Mouse (Mus musculus) left cerebral cortex, postnatal 14 days (tissue): Measurements from ENCODE around the gene Gm6710. TPM values are rescaled to one million over a fixed set of nuclear protein-coding genes. Genes with fewer than 3 reads are reported as not detected.
"Not testable (repeated sequence)": the region's sequence is repeated elsewhere in the genome, so short reads cannot be mapped to it uniquely, and the experiment has no call there.

Source experiments
- DNase-seq, 2 experiments: peaks; one replicate each; pipeline ENCODE4 v3.0.0; 2021 to 2022; ENCODE audit warnings: low spot score in 2 of 2, mixed read lengths in 1 of 2
- intact Hi-C: fragments of 180-260 bp; cut with DNase I; formaldehyde crosslinking; loops from one replicate; pipeline ENCODE4 v1.15.1; 2025
- long read RNA-seq, 2 experiments: library from polyadenylated mRNA; stranded (forward); transcript quantifications; one replicate each; pipeline ENCODE4 v2.0.0; 2021
- total RNA-seq, 2 experiments: library from RNA; stranded (reverse); gene quantifications; 2 replicates each; pipeline ENCODE4 v1.2.3; 2021

Gm6710 gene
- total RNA-seq: 10 to 100 TPM; 52.9 to 57.0 TPM
- long read RNA-seq, experiment 1, transcript Gm6710-201 (4 exons, 1,445 nt): major isoform, 47 of 54 reads
- long read RNA-seq, experiment 1, partial matches to known transcripts: 1 of 54 reads
- long read RNA-seq, experiment 1, other reads (novel, unspliced or antisense): 6 of 54 reads
- long read RNA-seq, experiment 2, transcript Gm6710-201 (4 exons, 1,445 nt): major isoform, 23 of 28 reads
- long read RNA-seq, experiment 2, partial matches to known transcripts: 0 of 28 reads
- long read RNA-seq, experiment 2, other reads (novel, unspliced or antisense): 5 of 28 reads

DNA sequence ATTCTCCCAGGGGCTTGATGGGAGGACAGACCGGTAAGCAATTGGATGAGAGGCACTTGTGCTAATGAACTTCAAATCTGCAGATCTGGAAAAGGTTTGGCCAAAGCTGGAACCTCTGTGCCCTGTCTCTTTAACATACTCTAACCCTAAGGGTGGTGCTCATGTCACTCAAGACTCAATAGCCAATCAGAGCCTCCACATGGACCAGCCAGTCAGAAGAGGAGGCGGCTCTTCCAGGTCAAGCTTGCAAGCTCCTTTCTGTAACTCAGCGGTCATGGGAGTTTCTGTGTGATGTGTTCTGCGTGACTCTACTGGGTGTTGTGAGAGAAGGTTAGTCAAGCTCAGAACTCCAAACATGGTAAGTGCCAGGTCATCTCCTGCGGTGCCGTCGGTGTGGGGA, at the start of gene Gm6710:
Gm6710 (plus strand) TSS at position 196 of the 400 bp plus-strand sequence.
- DNase-seq, intact Hi-C loops: not testable (repeated sequence)

Other genes starting within 250 kb of the Gm6710 start
- not detected for gene Gm11007, start 225.2 kb upstream of the Gm6710 start, total RNA-seq
- gene Zfp969, start 165.6 kb upstream of the Gm6710 start, total RNA-seq: 1 to 10 TPM in 1 of 2 experiments, not detected in 1; 3.4 TPM
- not detected for gene Gm2007, start 127.7 kb upstream of the Gm6710 start, total RNA-seq
- 1 to 10 TPM in 1 of 2 experiments, not detected in 1; 8.4 TPM for gene Gm14288, start 68.1 kb upstream of the Gm6710 start, total RNA-seq
- gene Zfp966, start 61.9 kb downstream of the Gm6710 start, total RNA-seq: 1 to 10 TPM; 4.4 TPM
- gene Gm2026, start 96.1 kb downstream of the Gm6710 start, total RNA-seq: 10 to 100 TPM; 39.8 to 47.9 TPM